Mouse (Mus musculus) megakaryocyte, embryonic 14.5 days (primary cell): ENCODE measurements around the gene Ppy. TPM values are rescaled to one million over a fixed set of nuclear protein-coding genes. Genes with fewer than 3 reads are reported as not detected.

Source experiments
- H3K27me3 ChIP-seq: replicated peaks from 2 replicates; pipeline ENCODE3; 2012; ENCODE audit warnings: inconsistent platforms
- H3K36me3 ChIP-seq: replicated peaks from 2 replicates; pipeline ENCODE3; 2012; ENCODE audit warnings: low read length, inconsistent platforms, mixed read lengths
- H3K4me1 ChIP-seq: 2 replicates; pipeline ENCODE4 v1.6.1; 2012; ENCODE audit warnings: inconsistent platforms
- H3K4me3 ChIP-seq: replicated peaks from 2 replicates; pipeline ENCODE3; 2012; ENCODE audit warnings: moderate library complexity, mild to moderate bottlenecking, inconsistent platforms
- H3K9me3 ChIP-seq: 2 replicates; pipeline ENCODE4 v1.6.1; 2012; ENCODE audit warnings: inconsistent platforms
- FLI1 ChIP-seq: IDR thresholded peaks from 2 replicates; pipeline ENCODE4 v1.6.1; 2012; ENCODE audit warnings: low read length, inconsistent platforms, mixed read lengths
- GATA1 ChIP-seq: IDR thresholded peaks from 3 replicates; pipeline ENCODE4 v1.6.1; 2012; ENCODE audit warnings: mixed read lengths, low read length, inconsistent platforms, borderline replicate concordance
- polyA plus RNA-seq: library from polyadenylated mRNA; stranded (reverse); fragments of >175 nt; gene quantifications from 2 replicates; pipeline ENCODE4 v1.2.3, GENCODE M21; 2012; ENCODE audit warnings: low replicate concordance; ENCODE audit not compliant: insufficient read depth

Ppy gene
- polyA plus RNA-seq, 1 experiment: 2.3 TPM

GRCm38 (mm10) chr11:102137625-102138446 is 36.7 kb upstream of the Ppy start:
- H3K9me3 ChIP-seq: no peaks in the 10 kb centered on the region
- peaks cover 42% of the 10 kb centered on the region for H3K27me3 ChIP-seq
- H3K36me3 ChIP-seq: no peaks in the 10 kb centered on the region
- H3K4me3 ChIP-seq: peak overlapping the region; percentile 85
- TF ChIP-seq FLI1 (no peak), GATA1 (no peak)
- H3K4me1 ChIP-seq: peaks cover 17% of the 10 kb centered on the region

GRCm38 (mm10) chr11:102134516-102134915 is 33.4 kb upstream of the Ppy start:
- Histone ChIP-seq H3K27me3 (peaks cover 54% of the 10 kb centered on the region), H3K4me1 (peaks cover 17% of the 10 kb centered on the region), H3K4me3 (no peak overlapping the region), H3K9me3 (no peaks in the 10 kb centered on the region), H3K36me3 (no peaks in the 10 kb centered on the region)
- TF ChIP-seq FLI1: no peak

DNA sequence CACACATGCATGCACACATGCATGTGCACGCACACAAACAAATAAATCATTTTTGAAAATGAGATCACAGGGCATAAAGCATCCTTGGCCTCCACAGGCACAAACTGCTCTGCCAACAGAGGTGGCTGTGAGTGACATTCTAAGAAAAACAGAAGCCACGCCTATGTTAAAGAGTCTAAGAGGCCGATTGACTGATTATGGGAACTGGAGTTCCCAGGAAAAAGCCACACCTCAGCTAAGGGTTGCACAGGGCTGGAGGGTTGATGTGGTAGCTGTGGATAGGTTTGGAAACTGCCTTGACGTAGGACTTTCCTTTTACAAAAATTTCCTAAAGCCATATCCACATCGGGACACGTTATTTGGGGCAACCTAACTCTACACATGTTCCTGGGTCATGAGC is 16.3 kb upstream of the Ppy start:
- TF ChIP-seq GATA1 (no peak), FLI1 (no peak)

GRCm38 (mm10) chr11:102116241-102116640 is 15.1 kb upstream of the Ppy start:
- peaks cover 46% of the 10 kb centered on the region for H3K27me3 ChIP-seq
- H3K9me3 ChIP-seq: peaks cover 12% of the 10 kb centered on the region
- H3K4me3 ChIP-seq: no peak overlapping the region
- no peaks in the 10 kb centered on the region for H3K4me1 ChIP-seq
- H3K36me3 ChIP-seq: no peaks in the 10 kb centered on the region
- TF ChIP-seq GATA1: no peak
- no peak for TF ChIP-seq FLI1

More for the DNA sequence above, 16.3 kb upstream of the Ppy start:
- no peaks in the 10 kb centered on the region for H3K4me1 ChIP-seq
- H3K9me3 ChIP-seq: peaks cover 8% of the 10 kb centered on the region
- H3K36me3 ChIP-seq: no peaks in the 10 kb centered on the region
- H3K4me3 ChIP-seq: no peak overlapping the region
- peaks cover 42% of the 10 kb centered on the region for H3K27me3 ChIP-seq

GRCm38 (mm10) chr11:102111576-102111975 is 10.5 kb upstream of the Ppy start:
- peaks cover 7% of the 10 kb centered on the region; the same call in 1 of the 2 replicates for H3K9me3 ChIP-seq
- peaks cover 73% of the 10 kb centered on the region for H3K27me3 ChIP-seq
- H3K4me1 ChIP-seq: peaks cover 6% of the 10 kb centered on the region; the same call in 1 of the 2 replicates
- no peak for TF ChIP-seq GATA1
- no peak for TF ChIP-seq FLI1
- no peak overlapping the region for H3K4me3 ChIP-seq
- no peaks in the 10 kb centered on the region for H3K36me3 ChIP-seq

DNA sequence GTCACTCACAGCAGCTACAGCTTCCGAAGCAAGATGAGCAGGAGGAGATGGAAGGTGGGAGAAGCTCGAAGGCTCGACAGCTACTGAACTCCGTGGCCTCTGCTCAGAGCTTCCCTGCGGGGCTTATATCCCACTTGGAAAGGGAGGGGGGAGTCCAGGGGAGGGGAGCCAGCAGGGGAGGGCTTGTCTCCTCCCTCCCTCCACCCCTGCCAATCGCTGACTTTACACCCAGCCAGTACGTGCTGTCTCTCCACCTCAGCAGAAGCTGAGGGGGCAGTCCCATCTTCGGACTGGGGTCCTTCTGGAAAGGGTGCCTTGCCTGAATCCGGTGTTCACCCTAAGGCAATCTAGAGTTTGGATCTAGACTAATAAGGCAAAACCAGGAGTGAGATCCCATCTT is 6.6 kb upstream of the Ppy start, which contains the start of gene Pyy:
Gene Pyy, minus strand, starts transcription at position 101 of the 400 bp plus-strand sequence.
- Histone ChIP-seq H3K9me3 (peaks cover 7% of the 10 kb centered on the region; the same call in 1 of the 2 replicates), H3K36me3 (no peaks in the 10 kb centered on the region), H3K27me3 (peaks cover 87% of the 10 kb centered on the region), H3K4me3 (no peak within 1 kb of the TSS), H3K4me1 (peaks cover 15% of the 10 kb centered on the region)
- TF ChIP-seq FLI1 (no peak), GATA1 (no peak)

- peaks cover 24% of the 10 kb centered on the region for H3K4me1 ChIP-seq
- no peaks in the 10 kb centered on the region for H3K36me3 ChIP-seq
- H3K9me3 ChIP-seq: peaks cover 7% of the 10 kb centered on the region; the same call in 1 of the 2 replicates
- H3K27me3 ChIP-seq: peaks cover 93% of the 10 kb centered on the region
- TF ChIP-seq FLI1 (no peak), GATA1 (no peak)
- H3K4me3 ChIP-seq: no peak overlapping the region
These were observed 5.8 kb upstream of the Ppy start for GRCm38 (mm10) chr11:102106911-102107310.

DNA sequence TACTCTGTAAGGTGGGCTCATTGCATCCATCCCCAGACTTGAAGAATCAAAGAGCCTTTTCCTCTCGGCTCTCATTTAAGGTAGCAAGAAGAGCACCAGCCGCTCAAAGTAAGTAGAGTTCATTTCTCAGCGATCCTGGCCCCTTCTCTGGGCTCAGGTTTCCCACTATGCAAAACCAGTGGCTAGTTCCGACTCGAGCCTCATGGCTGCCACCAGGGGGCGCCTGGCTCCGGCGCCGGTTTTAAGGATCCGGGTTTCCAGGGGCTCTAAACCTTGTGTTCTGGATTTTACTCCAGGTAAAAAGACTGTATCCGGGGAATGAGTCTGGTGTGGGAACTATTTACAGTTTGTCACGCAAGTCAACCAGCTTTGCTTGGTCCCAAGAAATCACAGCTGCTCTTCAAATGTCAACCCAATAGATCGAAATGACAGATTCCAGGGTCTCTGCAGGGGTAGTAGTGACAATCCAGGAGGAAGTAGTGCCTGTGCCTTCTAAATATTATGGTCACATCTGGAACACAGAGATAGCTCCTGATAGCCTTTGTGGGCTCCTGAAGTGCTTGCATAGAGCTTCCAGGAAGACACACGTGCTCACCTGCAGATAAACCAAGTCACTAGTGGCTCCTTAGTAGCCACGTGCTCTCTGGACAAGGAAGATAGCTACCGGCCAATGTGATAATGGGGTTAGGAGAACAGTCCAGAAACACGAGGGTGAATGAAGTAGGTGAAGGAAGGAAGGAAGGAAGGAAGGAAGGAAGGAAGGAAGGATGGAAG is 1.6 kb upstream of the Ppy start:
- peaks cover 51% of the 10 kb centered on the region for H3K4me1 ChIP-seq
- H3K36me3 ChIP-seq: no peaks in the 10 kb centered on the region
- no peak overlapping the region for H3K4me3 ChIP-seq
- no peaks in the 10 kb centered on the region for H3K9me3 ChIP-seq
- TF ChIP-seq FLI1: no peak
- TF ChIP-seq GATA1: no peak
- H3K27me3 ChIP-seq: peaks cover 95% of the 10 kb centered on the region

- Histone ChIP-seq H3K4me1 (peaks cover 51% of the 10 kb centered on the region), H3K36me3 (no peaks in the 10 kb centered on the region), H3K9me3 (no peaks in the 10 kb centered on the region), H3K27me3 (peaks cover 89% of the 10 kb centered on the region), H3K4me3 (peak overlapping the region; percentile 87)
- TF ChIP-seq FLI1: no peak
- no peak for TF ChIP-seq GATA1
These were observed 4.2 kb downstream of the Ppy start for GRCm38 (mm10) chr11:102096887-102097391.
